In the genomic region with DNA sequence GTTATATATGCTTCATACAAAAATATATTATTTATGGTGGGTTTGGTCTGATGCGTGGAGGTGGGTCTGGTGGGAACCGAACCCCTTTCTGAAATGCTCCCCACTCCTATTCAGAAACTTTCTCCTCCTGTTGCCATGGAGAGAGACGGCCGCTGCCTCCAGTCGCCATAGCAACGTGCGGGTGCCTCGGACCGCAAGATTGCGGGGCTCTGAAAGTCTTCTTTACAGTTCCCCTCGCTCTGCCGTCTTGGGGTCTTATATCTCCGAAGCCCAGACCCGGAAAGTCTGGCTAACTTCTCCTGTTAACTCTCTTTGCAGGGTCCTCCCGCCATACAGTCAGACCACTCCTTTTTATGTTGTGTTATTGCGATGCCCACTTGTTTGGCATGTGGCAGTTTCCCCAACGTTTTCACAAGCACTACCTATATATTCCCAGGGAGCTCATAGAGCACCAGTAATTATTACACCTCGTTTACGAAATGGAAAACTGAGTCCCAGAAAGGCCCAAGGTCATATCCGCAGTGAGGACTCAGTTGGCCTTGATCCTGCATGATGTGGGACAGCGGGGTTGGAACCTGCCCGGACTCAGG, we compare ENCODE assay signal across 8 mouse cellular contexts. TPM values are rescaled to one million over a fixed set of nuclear protein-coding genes. Genes with fewer than 3 reads are reported as not detected.
DNase-seq lines count a peak whose midpoint lies in the region; ATAC-seq and TF ChIP-seq lines count a peak whose summit lies in the region.

No protein-coding gene starts in this region.

- no peak for ATAC-seq in lung, embryonic 16.5 days (ENCODE audit: low read depth)
- ATAC-seq in megakaryocyte, adult 5-6 weeks (ENCODE audit: poor library complexity, severe bottlenecking) = no peak

- H3K36me3 ChIP-seq in lung, embryonic 16.5 days (ENCODE audit: control insufficient read depth, insufficient read depth, low read length) = no peaks in the 10 kb centered on the region
- H3K36me3 ChIP-seq in limb, embryonic 10.5 days = no peaks in the 10 kb centered on the region

- peak; percentile 33 for DNase-seq in cerebellum, adult 9-10 months
- DNase-seq in cerebellum, postnatal 36 days = no peak
- DNase-seq in lung, adult 2 months = no peak
- DNase-seq in limb, embryonic 10.5 days (ENCODE audit: low spot score) = no peak
- DNase-seq in right cerebral cortex, postnatal 25 days = peak; percentile 32
- DNase-seq in urinary bladder, adult 2 months (ENCODE audit: low spot score) = no peak

- H3K27me3 ChIP-seq in lung, embryonic 16.5 days (ENCODE audit: control insufficient read depth, insufficient read depth, low read depth, low read length) = peaks cover 67% of the 10 kb centered on the region
- H3K27me3 ChIP-seq in limb, embryonic 10.5 days (ENCODE audit: low read depth, poor library complexity, severe bottlenecking) = peaks cover 88% of the 10 kb centered on the region

- H3K4me1 ChIP-seq in lung, embryonic 16.5 days (replicated peaks; ENCODE audit: control insufficient read depth, insufficient read depth, low read length) = peaks cover 16% of the 10 kb centered on the region
- peaks cover 7% of the 10 kb centered on the region for H3K4me1 ChIP-seq in lung, adult 2 months (ENCODE audit: control insufficient read depth, insufficient read depth, low read length)
- peaks cover 35% of the 10 kb centered on the region for H3K4me1 ChIP-seq in limb, embryonic 10.5 days

- H3K4me2 ChIP-seq in lung, embryonic 16.5 days (ENCODE audit: low read depth, low read length) = peak overlapping the region; percentile 86

- H3K9me3 ChIP-seq in lung, embryonic 16.5 days (ENCODE audit: control insufficient read depth, low read length) = no peaks in the 10 kb centered on the region
- no peaks in the 10 kb centered on the region for H3K9me3 ChIP-seq in limb, embryonic 10.5 days (replicated peaks)

- H3K27ac ChIP-seq in lung, embryonic 16.5 days (ENCODE audit: low read length) = no peak overlapping the region
- H3K27ac ChIP-seq in limb, embryonic 10.5 days = no peak overlapping the region

- 17% methylated on average over 22 of the region's 22 CpGs for WGBS in lung, embryonic 16.5 days
- WGBS in lung, adult 2 months = 17% methylated on average over 22 of the region's 22 CpGs
- WGBS in limb, embryonic 10.5 days = 9% methylated on average over 22 of the region's 22 CpGs

- H3K9ac ChIP-seq in lung, embryonic 16.5 days (ENCODE audit: low read length) = no peak overlapping the region

- H3K4me3 ChIP-seq in lung, embryonic 16.5 days (ENCODE audit: low read length) = peak overlapping the region; percentile 56
- no peak overlapping the region for H3K4me3 ChIP-seq in lung, adult 2 months (replicated peaks; ENCODE audit: extremely low read depth, low read depth, low read length)
- peak overlapping the region; percentile 58 for H3K4me3 ChIP-seq in limb, embryonic 10.5 days

- no peak for TF ChIP-seq POLR2A in lung, adult 2 months (IDR thresholded peaks at IDR 0.05; ENCODE audit: borderline replicate concordance, extremely low read depth, low read depth, low read length)

- TF ChIP-seq CTCF in lung, adult 2 months (IDR thresholded peaks at IDR 0.05; ENCODE audit: insufficient read depth, low read length) = no peak

RNA-seq across cellular contexts. Expression of a gene that starts 0.4 kb away (rescaled TPM):
- polyA plus RNA-seq in lung, embryonic 16.5 days (2015; fragmentation: Nextera tagmentation; extraction: Ambion mirVana) = 0.41 and 0.48 TPM in 2 replicates
- polyA plus RNA-seq in lung, adult 2 months (2012; rRNA removed) = 0.63 and 1.1 TPM in 2 replicates
- polyA plus RNA-seq in limb, embryonic 10.5 days (2016; fragmentation: Nextera tagmentation; extraction: Ambion mirVana) = 0.09 and 0.36 TPM in 2 replicates
- total RNA-seq in megakaryocyte, adult 5-6 weeks (2015) = not detected in 2 replicates
- total RNA-seq in megakaryocyte, adult 5-6 weeks (2017) = 0.20 TPM in 1 of 2 replicates, not detected in the other
- polyA plus RNA-seq in urinary bladder, adult 2 months (2012; rRNA removed) = 0.01 and 0.03 TPM in 2 replicates

Comparison
In these comparisons a context has a peak if more than half of its experiments do, and no peak if none do; other contexts are left out.
1. DNase-seq: peak in cerebellum, adult 9-10 months (single experiment) and right cerebral cortex, postnatal 25 days (single experiment); none in cerebellum, postnatal 36 days (0 of 2), lung, adult 2 months (single experiment), limb, embryonic 10.5 days (single experiment) and urinary bladder, adult 2 months (single experiment).